ENCODE assay signal across 7 mouse cellular contexts in the genomic region with DNA sequence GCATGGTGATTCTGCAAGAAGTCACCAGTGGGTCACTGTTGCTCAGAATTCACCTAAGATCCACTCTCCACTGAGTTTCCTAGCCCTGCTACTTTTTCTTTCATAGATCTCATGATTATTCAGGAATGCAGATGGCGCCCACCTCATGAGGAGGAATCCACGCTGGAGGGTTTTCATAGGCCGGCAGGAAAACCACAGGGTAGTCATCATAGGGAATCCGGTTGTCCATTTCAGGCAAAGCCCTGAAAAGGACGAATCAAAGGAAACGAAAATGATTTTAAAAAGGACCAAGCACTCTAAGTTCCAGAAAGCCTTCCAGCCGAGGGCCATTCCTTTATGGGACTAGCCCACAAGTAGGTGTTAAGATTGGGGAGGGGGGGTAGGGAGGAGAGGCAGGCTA. TPM values are rescaled to one million over a fixed set of nuclear protein-coding genes. Genes with fewer than 3 reads are reported as not detected.
DNase-seq lines count a peak whose midpoint lies in the region; ATAC-seq and TF ChIP-seq lines count a peak whose summit lies in the region.

No protein-coding gene starts in this region.

- no peak for ATAC-seq in lung, embryonic 15.5 days (ENCODE audit: borderline replicate concordance, extremely low read depth, low FRiP score, low TSS enrichment)
- ATAC-seq in intestine, embryonic 14.5 days (replicated peaks; ENCODE audit: low FRiP score, low TSS enrichment, low read depth): no peak
- peak; percentile 6; the same call in 1 of the 2 replicates for ATAC-seq in neural tube, embryonic 12.5 days (ENCODE audit: low FRiP score, low read depth)

- no peak for TF ChIP-seq POLR2A in cortical plate, adult 2 months (IDR thresholded peaks at IDR 0.05; ENCODE audit: extremely low read depth, insufficient read depth, low read length)

- whole genome bisulfite sequencing in lung, embryonic 15.5 days: 31% methylated on average over 7 of the region's 7 CpGs
- WGBS in intestine, embryonic 14.5 days: 39% methylated on average over 7 of the region's 7 CpGs
- 49% methylated on average over 7 of the region's 7 CpGs for WGBS in neural tube, embryonic 12.5 days

- no peaks in the 10 kb centered on the region for H3K36me3 ChIP-seq in lung, embryonic 15.5 days
- H3K36me3 ChIP-seq in intestine, embryonic 14.5 days (ENCODE audit: control insufficient read depth, insufficient read depth, low read length): peaks cover 14% of the 10 kb centered on the region; the same call in 1 of the 2 replicates
- 0 out of 2 replicates have a peak, but pooled peaks cover 4% of the 10 kb centered on the region for H3K36me3 ChIP-seq in neural tube, embryonic 12.5 days

- no peak overlapping the region; the same call in 1 of the 2 replicates for H3K9ac ChIP-seq in lung, embryonic 15.5 days
- H3K9ac ChIP-seq in intestine, embryonic 14.5 days (ENCODE audit: low read length): peak overlapping the region; percentile 61
- H3K9ac ChIP-seq in neural tube, embryonic 12.5 days: peak overlapping the region; percentile 44

- no peak for DNase-seq in lung, adult 18-20 months
- DNase-seq in intestine, embryonic 14.5 days (ENCODE audit: low spot score): no peak
- DNase-seq in frontal cortex, postnatal 14 days (ENCODE audit: low spot score in 2 of 2): no peak
- no peak for DNase-seq in spleen, postnatal 36 days (ENCODE audit: low spot score in 2 of 2)

- H3K27me3 ChIP-seq in lung, embryonic 15.5 days: no peaks in the 10 kb centered on the region
- no peaks in the 10 kb centered on the region for H3K27me3 ChIP-seq in intestine, embryonic 14.5 days (replicated peaks; ENCODE audit: control insufficient read depth, insufficient read depth, low read length)
- no peaks in the 10 kb centered on the region for H3K27me3 ChIP-seq in neural tube, embryonic 12.5 days (replicated peaks)

- TF ChIP-seq CTCF in cortical plate, adult 2 months (IDR thresholded peaks at IDR 0.05; ENCODE audit: extremely low read depth, insufficient read depth, low read length): no peak

- peak overlapping the region; percentile 53 for H3K4me2 ChIP-seq in lung, embryonic 15.5 days
- H3K4me2 ChIP-seq in intestine, embryonic 14.5 days (ENCODE audit: low read length): peak overlapping the region; percentile 51
- H3K4me2 ChIP-seq in neural tube, embryonic 12.5 days (replicated peaks): peak overlapping the region; percentile 57

- no peaks in the 10 kb centered on the region for H3K4me1 ChIP-seq in lung, embryonic 15.5 days
- H3K4me1 ChIP-seq in cortical plate, adult 2 months (ENCODE audit: control insufficient read depth, insufficient read depth, low read length): no peaks in the 10 kb centered on the region; the same call in 1 of the 2 replicates
- H3K4me1 ChIP-seq in intestine, embryonic 14.5 days (replicated peaks; ENCODE audit: control insufficient read depth, insufficient read depth, low read length): no peaks in the 10 kb centered on the region
- H3K4me1 ChIP-seq in neural tube, embryonic 12.5 days: no peaks in the 10 kb centered on the region

- H3K27ac ChIP-seq in lung, embryonic 15.5 days: no peak overlapping the region
- no peak overlapping the region for H3K27ac ChIP-seq in cortical plate, adult 2 months (ENCODE audit: insufficient read depth, low read length)
- no peak overlapping the region for H3K27ac ChIP-seq in intestine, embryonic 14.5 days (ENCODE audit: low read depth)
- no peak overlapping the region for H3K27ac ChIP-seq in neural tube, embryonic 12.5 days

- peak overlapping the region; percentile 63 for H3K4me3 ChIP-seq in lung, embryonic 15.5 days
- H3K4me3 ChIP-seq in cortical plate, adult 2 months (ENCODE audit: insufficient read depth, low read length): peak overlapping the region; percentile 39
- H3K4me3 ChIP-seq in intestine, embryonic 14.5 days (ENCODE audit: low read depth, low read length): peak overlapping the region; percentile 56
- peak overlapping the region; percentile 49 for H3K4me3 ChIP-seq in neural tube, embryonic 12.5 days

- H3K9me3 ChIP-seq in lung, embryonic 15.5 days: no peaks in the 10 kb centered on the region
- H3K9me3 ChIP-seq in intestine, embryonic 14.5 days (ENCODE audit: control insufficient read depth, low read length): no peaks in the 10 kb centered on the region
- no peaks in the 10 kb centered on the region for H3K9me3 ChIP-seq in neural tube, embryonic 12.5 days

RNA-seq across cellular contexts. Expression of a gene that starts 0.4 kb away (rescaled TPM):
- 33.6 TPM in 2 replicates for polyA plus RNA-seq in lung, embryonic 15.5 days (2015; fragmentation: Nextera tagmentation; extraction: Ambion mirVana)
- polyA plus RNA-seq in cortical plate, adult 2 months (2012; rRNA removed): 1.2 and 1.3 TPM in 2 replicates
- polyA plus RNA-seq in intestine, embryonic 14.5 days (2014; fragmentation: Nextera tagmentation; extraction: Ambion mirVana): 28.8 and 33.6 TPM in 2 replicates
- polyA plus RNA-seq in neural tube, embryonic 12.5 days (2016; fragmentation: Nextera tagmentation; extraction: Ambion mirVana): 24.2 and 25.3 TPM in 2 replicates

RNA-seq across cellular contexts. Expression of a gene that starts 1.2 kb away (rescaled TPM):
- polyA plus RNA-seq in lung, embryonic 15.5 days (2015; fragmentation: Nextera tagmentation; extraction: Ambion mirVana): 103 and 107 TPM in 2 replicates
- polyA plus RNA-seq in cortical plate, adult 2 months (2012; rRNA removed): 49.3 and 55.7 TPM in 2 replicates
- polyA plus RNA-seq in intestine, embryonic 14.5 days (2014; fragmentation: Nextera tagmentation; extraction: Ambion mirVana): 80.6 and 88.0 TPM in 2 replicates
- polyA plus RNA-seq in neural tube, embryonic 12.5 days (2016; fragmentation: Nextera tagmentation; extraction: Ambion mirVana): 115 and 117 TPM in 2 replicates

RNA-seq across cellular contexts. Expression of a gene that starts 19.8 kb away (rescaled TPM):
- polyA plus RNA-seq in lung, embryonic 15.5 days (2015; fragmentation: Nextera tagmentation; extraction: Ambion mirVana): not detected in 2 replicates
- 4.3 and 4.8 TPM in 2 replicates for polyA plus RNA-seq in cortical plate, adult 2 months (2012; rRNA removed)
- polyA plus RNA-seq in intestine, embryonic 14.5 days (2014; fragmentation: Nextera tagmentation; extraction: Ambion mirVana): 0.32 TPM in 1 of 2 replicates, not detected in the other
- not detected in 2 replicates for polyA plus RNA-seq in neural tube, embryonic 12.5 days (2016; fragmentation: Nextera tagmentation; extraction: Ambion mirVana)

RNA-seq across cellular contexts. Expression of a gene that starts 30.5 kb away (rescaled TPM):
- not detected in 2 replicates for polyA plus RNA-seq in lung, embryonic 15.5 days (2015; fragmentation: Nextera tagmentation; extraction: Ambion mirVana)
- polyA plus RNA-seq in cortical plate, adult 2 months (2012; rRNA removed): 0.04 TPM in 1 of 2 replicates, not detected in the other
- 0.08 TPM in 1 of 2 replicates, not detected in the other for polyA plus RNA-seq in intestine, embryonic 14.5 days (2014; fragmentation: Nextera tagmentation; extraction: Ambion mirVana)
- not detected in 2 replicates for polyA plus RNA-seq in neural tube, embryonic 12.5 days (2016; fragmentation: Nextera tagmentation; extraction: Ambion mirVana)

RNA-seq across cellular contexts. Expression of a gene that starts 53.1 kb away (rescaled TPM):
- not detected in 2 replicates for polyA plus RNA-seq in lung, embryonic 15.5 days (2015; fragmentation: Nextera tagmentation; extraction: Ambion mirVana)
- polyA plus RNA-seq in cortical plate, adult 2 months (2012; rRNA removed): not detected in 2 replicates
- not detected in 2 replicates for polyA plus RNA-seq in intestine, embryonic 14.5 days (2014; fragmentation: Nextera tagmentation; extraction: Ambion mirVana)
- not detected in 2 replicates for polyA plus RNA-seq in neural tube, embryonic 12.5 days (2016; fragmentation: Nextera tagmentation; extraction: Ambion mirVana)

Comparison
In these comparisons a context has a peak if more than half of its experiments do, and no peak if none do; other contexts are left out.
1. RNA of a gene that starts 0.4 kb away (polyA plus RNA-seq): 33.6 TPM in lung, embryonic 15.5 days, 28.8 to 33.6 TPM in intestine, embryonic 14.5 days and 24.2 to 25.3 TPM in neural tube, embryonic 12.5 days; 1.2 to 1.3 TPM in cortical plate, adult 2 months; every median in the first group is over 10 times any median in the second.
2. Peak in every context shown above with its lines, with median percentiles within 50 percentile points of each other: H3K4me2 ChIP-seq and H3K4me3 ChIP-seq.